Mouse (Mus musculus): Measurements from ENCODE around the gene Zfp59. TPM values are rescaled to one million over a fixed set of nuclear protein-coding genes. Genes with fewer than 3 reads are reported as not detected.
"Not testable (repeated sequence)": the region's sequence is repeated elsewhere in the genome, so short reads cannot be mapped to it uniquely, and the experiment has no call there.

Gene Zfp59
- 10.8 and 12.1 TPM in 2 replicates for polyA plus RNA-seq (2015; fragmentation: Nextera tagmentation; extraction: Ambion mirVana)

- H3K4me2 ChIP-seq (ENCODE audit: low read length) = peak within 1 kb of the TSS; percentile 69
- H3K27ac ChIP-seq (ENCODE audit: low read length) = peak within 1 kb of the TSS; percentile 85
- ATAC-seq = peak; percentile 98
- no peaks in the 10 kb centered on the region for H3K9me3 ChIP-seq (replicated peaks; ENCODE audit: control insufficient read depth, low read length, poor library complexity, severe bottlenecking)
- H3K36me3 ChIP-seq (ENCODE audit: control insufficient read depth, insufficient read depth, low read length) = no peaks in the 10 kb centered on the region
- H3K9ac ChIP-seq (ENCODE audit: low read depth, low read length) = peak within 1 kb of the TSS; percentile 71
- H3K27me3 ChIP-seq (ENCODE audit: control insufficient read depth, insufficient read depth, low read depth, low read length) = no peaks in the 10 kb centered on the region
- H3K4me3 ChIP-seq (ENCODE audit: low read depth, low read length) = peak within 1 kb of the TSS; percentile 51
- 3% methylated on average over 34 of the region's 34 CpGs for WGBS
- peaks cover 11% of the 10 kb centered on the region for H3K4me1 ChIP-seq (ENCODE audit: control insufficient read depth, insufficient read depth, low read length)
Measured at GRCm38 (mm10) chr7:27838323-27839249, at the start of gene Zfp59. Gene Zfp59 (plus strand): TSS chr7:27838607.

- H3K4me1 ChIP-seq (ENCODE audit: control insufficient read depth, insufficient read depth, low read length) = no peaks in the 10 kb centered on the region
- H3K36me3 ChIP-seq (ENCODE audit: control insufficient read depth, insufficient read depth, low read length) = no peaks in the 10 kb centered on the region
- no peak overlapping the region for H3K4me3 ChIP-seq (ENCODE audit: low read depth, low read length)
- no peak overlapping the region for H3K9ac ChIP-seq (ENCODE audit: low read depth, low read length)
- H3K27me3 ChIP-seq (ENCODE audit: control insufficient read depth, insufficient read depth, low read depth, low read length) = no peaks in the 10 kb centered on the region
- H3K27ac ChIP-seq (ENCODE audit: low read length) = no peak overlapping the region
- 85% methylated on average over 5 of the region's 5 CpGs for WGBS
- H3K4me2 ChIP-seq (ENCODE audit: low read length) = no peak overlapping the region
- H3K9me3 ChIP-seq (replicated peaks; ENCODE audit: control insufficient read depth, low read length, poor library complexity, severe bottlenecking) = 0 out of 2 replicates have a peak, but pooled peaks cover 3% of the 10 kb centered on the region
- ATAC-seq = no peak
Measured at GRCm38 (mm10) chr7:27789306-27789705, 49.1 kb upstream of the Zfp59 start.

GRCm38 (mm10) chr7:27793865-27794264 lies 44.5 kb upstream of the Zfp59 start:
- not testable (repeated sequence) for H3K27me3 ChIP-seq (ENCODE audit: control insufficient read depth, insufficient read depth, low read depth, low read length); H3K36me3 ChIP-seq (ENCODE audit: control insufficient read depth, insufficient read depth, low read length); H3K4me2 ChIP-seq (ENCODE audit: low read length); H3K4me3 ChIP-seq (ENCODE audit: low read depth, low read length); H3K4me1 ChIP-seq (ENCODE audit: control insufficient read depth, insufficient read depth, low read length); H3K9me3 ChIP-seq (replicated peaks; ENCODE audit: control insufficient read depth, low read length, poor library complexity, severe bottlenecking); H3K27ac ChIP-seq (ENCODE audit: low read length); H3K9ac ChIP-seq (ENCODE audit: low read depth, low read length); ATAC-seq
- 77% methylated on average over 2 of the region's 3 CpGs for WGBS

GRCm38 (mm10) chr7:27794566-27794965 lies 43.8 kb upstream of the Zfp59 start:
- Histone ChIP-seq H3K36me3 (ENCODE audit: control insufficient read depth, insufficient read depth, low read length) (no peaks in the 10 kb centered on the region), H3K27ac (ENCODE audit: low read length) (no peak overlapping the region), H3K9me3 (replicated peaks; ENCODE audit: control insufficient read depth, low read length, poor library complexity, severe bottlenecking) (no peaks in the 10 kb centered on the region), H3K27me3 (ENCODE audit: control insufficient read depth, insufficient read depth, low read depth, low read length) (no peaks in the 10 kb centered on the region), H3K9ac (ENCODE audit: low read depth, low read length) (no peak overlapping the region), H3K4me1 (ENCODE audit: control insufficient read depth, insufficient read depth, low read length) (peaks cover 6% of the 10 kb centered on the region; the same call in 1 of the 2 replicates), H3K4me2 (ENCODE audit: low read length) (no peak overlapping the region), H3K4me3 (ENCODE audit: low read depth, low read length) (no peak overlapping the region)
- no peak for ATAC-seq

GRCm38 (mm10) chr7:27797906-27798811 lies 40.2 kb upstream of the Zfp59 start:
- Histone ChIP-seq H3K4me2 (ENCODE audit: low read length) (peak overlapping the region; percentile 31), H3K9me3 (replicated peaks; ENCODE audit: control insufficient read depth, low read length, poor library complexity, severe bottlenecking) (no peaks in the 10 kb centered on the region), H3K4me3 (ENCODE audit: low read depth, low read length) (no peak overlapping the region; the same call in 1 of the 2 replicates), H3K27me3 (ENCODE audit: control insufficient read depth, insufficient read depth, low read depth, low read length) (no peaks in the 10 kb centered on the region), H3K9ac (ENCODE audit: low read depth, low read length) (no peak overlapping the region), H3K27ac (ENCODE audit: low read length) (peak overlapping the region; percentile 19; the same call in 1 of the 2 replicates), H3K36me3 (ENCODE audit: control insufficient read depth, insufficient read depth, low read length) (no peaks in the 10 kb centered on the region), H3K4me1 (ENCODE audit: control insufficient read depth, insufficient read depth, low read length) (peaks cover 6% of the 10 kb centered on the region; the same call in 1 of the 2 replicates)
- 16% methylated on average over 8 of the region's 8 CpGs for WGBS
- ATAC-seq = 0 out of 2 replicates have a peak, but pooled peaks have one; percentile 62

- no peak overlapping the region for H3K27ac ChIP-seq (ENCODE audit: low read length)
- no peak overlapping the region for H3K4me2 ChIP-seq (ENCODE audit: low read length)
- ATAC-seq = no peak
- no peak overlapping the region for H3K9ac ChIP-seq (ENCODE audit: low read depth, low read length)
- H3K9me3 ChIP-seq (replicated peaks; ENCODE audit: control insufficient read depth, low read length, poor library complexity, severe bottlenecking) = no peaks in the 10 kb centered on the region
- WGBS = 53% methylated on average over 2 of the region's 2 CpGs
- H3K4me1 ChIP-seq (ENCODE audit: control insufficient read depth, insufficient read depth, low read length) = peaks cover 14% of the 10 kb centered on the region
- no peak overlapping the region for H3K4me3 ChIP-seq (ENCODE audit: low read depth, low read length)
- no peaks in the 10 kb centered on the region for H3K27me3 ChIP-seq (ENCODE audit: control insufficient read depth, insufficient read depth, low read depth, low read length)
- H3K36me3 ChIP-seq (ENCODE audit: control insufficient read depth, insufficient read depth, low read length) = no peaks in the 10 kb centered on the region
Measured at GRCm38 (mm10) chr7:27801137-27801536, 37.3 kb upstream of the Zfp59 start.

- no peaks in the 10 kb centered on the region for H3K27me3 ChIP-seq (ENCODE audit: control insufficient read depth, insufficient read depth, low read depth, low read length)
- 84% methylated on average over 5 of the region's 5 CpGs for WGBS
- H3K27ac ChIP-seq (ENCODE audit: low read length) = no peak overlapping the region
- no peak overlapping the region for H3K4me3 ChIP-seq (ENCODE audit: low read depth, low read length)
- peaks cover 14% of the 10 kb centered on the region for H3K4me1 ChIP-seq (ENCODE audit: control insufficient read depth, insufficient read depth, low read length)
- H3K36me3 ChIP-seq (ENCODE audit: control insufficient read depth, insufficient read depth, low read length) = no peaks in the 10 kb centered on the region
- no peaks in the 10 kb centered on the region for H3K9me3 ChIP-seq (replicated peaks; ENCODE audit: control insufficient read depth, low read length, poor library complexity, severe bottlenecking)
- H3K4me2 ChIP-seq (ENCODE audit: low read length) = no peak overlapping the region
- no peak for ATAC-seq
- no peak overlapping the region for H3K9ac ChIP-seq (ENCODE audit: low read depth, low read length)
Measured at GRCm38 (mm10) chr7:27802986-27803385, 35.4 kb upstream of the Zfp59 start.

- Histone ChIP-seq H3K27me3 (ENCODE audit: control insufficient read depth, insufficient read depth, low read depth, low read length) (no peaks in the 10 kb centered on the region), H3K27ac (ENCODE audit: low read length) (peak overlapping the region; percentile 54), H3K9me3 (replicated peaks; ENCODE audit: control insufficient read depth, low read length, poor library complexity, severe bottlenecking) (no peaks in the 10 kb centered on the region), H3K9ac (ENCODE audit: low read depth, low read length) (peak overlapping the region; percentile 66), H3K4me2 (ENCODE audit: low read length) (peak overlapping the region; percentile 79), H3K36me3 (ENCODE audit: control insufficient read depth, insufficient read depth, low read length) (no peaks in the 10 kb centered on the region; the same call in 1 of the 2 replicates), H3K4me1 (ENCODE audit: control insufficient read depth, insufficient read depth, low read length) (peaks cover 8% of the 10 kb centered on the region), H3K4me3 (ENCODE audit: low read depth, low read length) (peak overlapping the region; percentile 70)
- WGBS = under 1% methylated on average over 25 of the region's 25 CpGs
- ATAC-seq = peak; percentile 94
Measured at GRCm38 (mm10) chr7:27804297-27805030, 33.9 kb upstream of the Zfp59 start.

All from midbrain, embryonic 16.5 days (tissue).